17 mouse cellular contexts compared by ENCODE assay signal in the genomic region with DNA sequence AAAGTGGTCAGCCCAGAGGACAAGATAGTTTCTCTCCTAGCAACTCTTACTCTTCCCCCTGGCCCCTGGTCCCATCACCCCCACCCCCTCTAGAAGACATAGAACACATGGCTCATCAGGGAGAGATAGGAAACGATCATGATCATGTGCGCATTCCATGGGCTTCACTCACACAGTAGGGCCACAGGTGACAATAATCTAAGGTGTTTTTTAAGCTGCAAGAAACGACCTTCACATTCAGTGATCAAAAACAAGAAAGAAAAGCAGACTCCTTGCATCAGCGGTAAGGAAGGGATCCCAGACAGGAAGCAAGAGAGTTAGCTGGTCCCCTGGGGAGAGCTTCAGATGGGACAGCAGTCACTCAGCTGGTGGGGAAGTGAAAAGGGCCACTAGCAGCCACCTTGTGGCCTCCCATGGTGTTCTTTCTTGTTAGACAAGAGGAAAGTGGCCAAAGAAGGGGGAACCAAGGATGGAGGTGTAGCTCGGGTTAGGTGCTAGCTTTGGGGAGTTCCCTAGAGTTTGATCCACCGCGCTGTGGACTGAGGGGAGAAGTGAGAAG. TPM values are rescaled to one million over a fixed set of nuclear protein-coding genes. Genes with fewer than 3 reads are reported as not detected.
DNase-seq lines count a peak whose midpoint lies in the region; ATAC-seq and TF ChIP-seq lines count a peak whose summit lies in the region.
"Had no signal": no experiment of that assay in that cellular context is flagged by ENCODE, and none has a peak within 500 bp of the region (broad histone marks: within the 10 kb centered on the region; RNA-seq: fewer than 3 reads in every experiment).

No protein-coding gene starts in this region.

- H3K27ac ChIP-seq in intestine, embryonic 14.5 days (ENCODE audit: low read depth), result no peak overlapping the region
- H3K27ac ChIP-seq in intestine, postnatal 0 days (ENCODE audit: low read depth, low read length), result no peak overlapping the region
- 0 out of 2 replicates have a peak overlapping the region, but pooled peaks have one; percentile 35 for H3K27ac ChIP-seq in lung, postnatal 0 days (ENCODE audit: low read length)
- H3K27ac ChIP-seq: embryonic facial prominence, embryonic 15.5 days; forebrain, embryonic 13.5 days; hindbrain, embryonic 12.5 days; limb, embryonic 15.5 days; neural tube, embryonic 13.5 days had no signal

- H3K9me3 ChIP-seq in intestine, embryonic 14.5 days (ENCODE audit: control insufficient read depth, low read length), result no peaks in the 10 kb centered on the region
- no peaks in the 10 kb centered on the region for H3K9me3 ChIP-seq in intestine, postnatal 0 days (ENCODE audit: control insufficient read depth)
- no peaks in the 10 kb centered on the region for H3K9me3 ChIP-seq in lung, postnatal 0 days (ENCODE audit: low read length)
- H3K9me3 ChIP-seq: embryonic facial prominence, embryonic 15.5 days; forebrain, embryonic 13.5 days; hindbrain, embryonic 12.5 days; limb, embryonic 15.5 days; megakaryocyte, embryonic 14.5 days; neural tube, embryonic 13.5 days had no signal

- peak; percentile 38 for DNase-seq in intestine, embryonic 14.5 days (ENCODE audit: low spot score)
- no peak for DNase-seq in lung, postnatal 0 days (ENCODE audit: low spot score)
- no peak for DNase-seq in lung, postnatal 4 days
- DNase-seq in induced T-regulatory cell, adult 2 months (ENCODE audit: low read depth), result peak; percentile 43
- no peak for DNase-seq in spleen, adult 12 weeks (ENCODE audit: low spot score)
- DNase-seq in frontal cortex, postnatal 36 days (ENCODE audit: low spot score in 2 of 2), result no peak
- DNase-seq: cerebellum, adult 18-20 months; gastrocnemius, postnatal 14 days; kidney, adult 11 months; spleen, adult 18-20 months had no signal

- no peak overlapping the region for H3K4me3 ChIP-seq in intestine, embryonic 14.5 days (ENCODE audit: low read depth, low read length)
- no peak overlapping the region for H3K4me3 ChIP-seq in intestine, postnatal 0 days (ENCODE audit: low read depth, low read length)
- no peak overlapping the region for H3K4me3 ChIP-seq in lung, postnatal 0 days (ENCODE audit: low read depth, low read length)
- H3K4me3 ChIP-seq: embryonic facial prominence, embryonic 15.5 days; forebrain, embryonic 13.5 days; hindbrain, embryonic 12.5 days; limb, embryonic 15.5 days; megakaryocyte, embryonic 14.5 days; neural tube, embryonic 13.5 days had no signal

- H3K4me1 ChIP-seq in intestine, embryonic 14.5 days (replicated peaks; ENCODE audit: control insufficient read depth, insufficient read depth, low read length), result peaks cover 10% of the 10 kb centered on the region
- H3K4me1 ChIP-seq in intestine, postnatal 0 days (replicated peaks; ENCODE audit: control insufficient read depth, insufficient read depth, low read length), result no peaks in the 10 kb centered on the region
- H3K4me1 ChIP-seq in lung, postnatal 0 days (ENCODE audit: insufficient read depth, low read depth, low read length), result peaks cover 27% of the 10 kb centered on the region; the same call in 1 of the 2 replicates

- TF ChIP-seq CTCF in intestine, postnatal 0 days (IDR thresholded peaks at IDR 0.05; ENCODE audit: low read depth), result no peak
- no peak; the same call in 1 of the 2 replicates for TF ChIP-seq CTCF in lung, postnatal 0 days (IDR thresholded peaks at IDR 0.05)

- H3K36me3 ChIP-seq in intestine, embryonic 14.5 days (ENCODE audit: control insufficient read depth, insufficient read depth, low read length), result no peaks in the 10 kb centered on the region
- H3K36me3 ChIP-seq in intestine, postnatal 0 days (ENCODE audit: control insufficient read depth, insufficient read depth), result no peaks in the 10 kb centered on the region
- H3K36me3 ChIP-seq in lung, postnatal 0 days (ENCODE audit: insufficient read depth, low read length), result no peaks in the 10 kb centered on the region
- H3K36me3 ChIP-seq: embryonic facial prominence, embryonic 15.5 days; hindbrain, embryonic 12.5 days; limb, embryonic 15.5 days; neural tube, embryonic 13.5 days had no signal

- H3K9ac ChIP-seq in intestine, embryonic 14.5 days (ENCODE audit: low read length), result no peak overlapping the region
- H3K9ac ChIP-seq in intestine, postnatal 0 days (ENCODE audit: low read depth, low read length), result no peak overlapping the region
- no peak overlapping the region for H3K9ac ChIP-seq in lung, postnatal 0 days (replicated peaks; ENCODE audit: low read depth)
- H3K9ac ChIP-seq: embryonic facial prominence, embryonic 15.5 days; forebrain, embryonic 13.5 days; hindbrain, embryonic 12.5 days; limb, embryonic 15.5 days; neural tube, embryonic 13.5 days had no signal

- H3K27me3 ChIP-seq in intestine, embryonic 14.5 days (replicated peaks; ENCODE audit: control insufficient read depth, insufficient read depth, low read length), result no peaks in the 10 kb centered on the region
- no peaks in the 10 kb centered on the region for H3K27me3 ChIP-seq in intestine, postnatal 0 days (replicated peaks; ENCODE audit: control insufficient read depth, insufficient read depth, low read length)
- H3K27me3 ChIP-seq in lung, postnatal 0 days (replicated peaks; ENCODE audit: insufficient read depth, low read length), result no peaks in the 10 kb centered on the region
- H3K27me3 ChIP-seq: embryonic facial prominence, embryonic 15.5 days; limb, embryonic 15.5 days; neural tube, embryonic 13.5 days had no signal

- no peak for ATAC-seq in intestine, embryonic 14.5 days (replicated peaks; ENCODE audit: low FRiP score, low TSS enrichment, low read depth)
- no peak for ATAC-seq in intestine, postnatal 0 days
- ATAC-seq in lung, postnatal 0 days, result no peak
- ATAC-seq: forebrain, embryonic 13.5 days had no signal

- TF ChIP-seq EP300 in lung, postnatal 0 days (IDR thresholded peaks at IDR 0.05), result no peak

- 66% methylated on average over 7 of the region's 7 CpGs for WGBS in intestine, embryonic 14.5 days
- WGBS in intestine, postnatal 0 days, result 70% methylated on average over 7 of the region's 7 CpGs
- WGBS in lung, postnatal 0 days, result 64% methylated on average over 7 of the region's 7 CpGs

- no peak overlapping the region for H3K4me2 ChIP-seq in intestine, embryonic 14.5 days (ENCODE audit: low read length)
- H3K4me2 ChIP-seq in intestine, postnatal 0 days (replicated peaks; ENCODE audit: low read depth), result no peak overlapping the region; the same call in 1 of the 2 replicates
- peak overlapping the region; percentile 69 for H3K4me2 ChIP-seq in lung, postnatal 0 days (replicated peaks; ENCODE audit: low read depth, low read length)
- H3K4me2 ChIP-seq: embryonic facial prominence, embryonic 15.5 days; forebrain, embryonic 13.5 days; hindbrain, embryonic 12.5 days; limb, embryonic 15.5 days; neural tube, embryonic 13.5 days had no signal

RNA-seq across cellular contexts. Expression of a gene that starts 4.0 kb away (rescaled TPM):
- 10.9 and 11.7 TPM in 2 replicates for polyA plus RNA-seq in intestine, embryonic 14.5 days (2014; fragmentation: Nextera tagmentation; extraction: Ambion mirVana)
- polyA plus RNA-seq in intestine, postnatal 0 days (2015; fragmentation: Nextera tagmentation; extraction: Ambion mirVana), result 2.8 and 3.1 TPM in 2 replicates
- polyA plus RNA-seq in lung, postnatal 0 days (2015; fragmentation: Nextera tagmentation; extraction: Ambion mirVana), result 19.2 and 23.6 TPM in 2 replicates

RNA-seq across cellular contexts. Expression of a gene that starts 33.0 kb away (rescaled TPM):
- 30.6 and 34.4 TPM in 2 replicates for polyA plus RNA-seq in intestine, embryonic 14.5 days (2014; fragmentation: Nextera tagmentation; extraction: Ambion mirVana)
- 21.2 and 23.5 TPM in 2 replicates for polyA plus RNA-seq in intestine, postnatal 0 days (2015; fragmentation: Nextera tagmentation; extraction: Ambion mirVana)
- polyA plus RNA-seq in lung, postnatal 0 days (2015; fragmentation: Nextera tagmentation; extraction: Ambion mirVana), result 49.0 and 50.0 TPM in 2 replicates

Comparison
In these comparisons a context has a peak if more than half of its experiments do, and no peak if none do; other contexts are left out.
1. DNase-seq: peak in intestine, embryonic 14.5 days (single experiment) and induced T-regulatory cell, adult 2 months (single experiment); none in lung, postnatal 0 days (single experiment), lung, postnatal 4 days (0 of 2), spleen, adult 12 weeks (single experiment) and frontal cortex, postnatal 36 days (0 of 2).